Mouse (Mus musculus) midbrain, embryonic 13.5 days (tissue): ENCODE measurements around the gene Metap1. TPM values are rescaled to one million over a fixed set of nuclear protein-coding genes. Genes with fewer than 3 reads are reported as not detected.

ENCODE experiments used
- microRNA counts: library from miRNA; unstranded; fragments of <30 nt; microRNA quantifications from one replicate; lab custom pipeline; 2016
- microRNA-seq: library from miRNA; unstranded; fragments of <30 nt; microRNA quantifications from one replicate; pipeline ENCODE4, GENCODE M21; 2016
- polyA plus RNA-seq: library from polyadenylated mRNA; unstranded; fragments of >200 nt; fragmentation: Nextera tagmentation; extraction: Ambion mirVana; gene quantifications from 2 replicates; pipeline ENCODE4 v1.2.1, GENCODE M21; 2015

Metap1 gene
- polyA plus RNA-seq, 1 experiment from 2014 or later = 43.4 TPM

MicroRNAs within 50 kb of the gene (microRNA counts, 519-probe panel; counts per million panel counts)
- microRNA mmu-miR-1956 (lab: Ali Mortazavi, UCI) = 110 counts per million, percentile 56 among the panel's probes with 10 or more counts

Small RNA genes lying within 50 kb of the gene (microRNA-seq; reads per million reads assigned to microRNA genes)
- not detected for gene Mir1956

Other genes with a start within 250 kb of the Metap1 start
- 0.81 and 0.97 TPM in 2 replicates for gene Adh1, start 228.5 kb downstream of the Metap1 start, polyA plus RNA-seq
- not detected in 2 replicates for gene Adh6a, start 176.2 kb downstream of the Metap1 start, polyA plus RNA-seq
- gene Adh6b, start 147.7 kb downstream of the Metap1 start, polyA plus RNA-seq = 0.17 and 0.40 TPM in 2 replicates
- gene Adh4, start 74.0 kb downstream of the Metap1 start, polyA plus RNA-seq = not detected in 2 replicates
- gene Adh5, start 46.4 kb downstream of the Metap1 start, polyA plus RNA-seq = 243 and 250 TPM in 2 replicates
- gene Eif4e, start 36.7 kb upstream of the Metap1 start, polyA plus RNA-seq = 343 and 393 TPM in 2 replicates